In the genomic region with DNA sequence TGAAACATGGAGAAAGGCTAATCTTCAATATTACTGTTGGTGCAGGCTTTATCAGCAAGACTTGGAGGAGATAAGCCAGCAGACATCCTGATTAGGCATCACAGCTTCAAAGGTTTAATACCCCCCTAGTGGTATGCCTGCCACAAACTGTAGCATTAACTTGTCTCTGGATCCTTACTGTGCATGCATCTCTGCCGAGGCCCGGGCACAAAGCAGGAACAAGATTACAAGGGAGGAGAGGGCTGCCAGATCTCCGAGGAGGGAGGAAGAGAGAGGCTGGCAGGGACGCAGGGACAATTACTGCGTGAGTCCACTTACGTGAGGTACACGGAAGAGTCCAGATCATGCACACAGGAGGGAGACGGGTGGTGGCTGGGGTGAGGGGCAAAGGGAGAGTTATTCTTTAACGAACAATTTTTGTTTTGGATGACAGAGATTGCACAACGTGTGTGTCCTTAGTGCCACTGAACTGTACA, we compare ENCODE assay signal across 9 mouse cellular contexts. TPM values are rescaled to one million over a fixed set of nuclear protein-coding genes. Genes with fewer than 3 reads are reported as not detected.
DNase-seq lines count a peak whose midpoint lies in the region; ATAC-seq and TF ChIP-seq lines count a peak whose summit lies in the region.
"Had no signal": no experiment of that assay in that cellular context is flagged by ENCODE, and none has a peak within 500 bp of the region (broad histone marks: within the 10 kb centered on the region; RNA-seq: fewer than 3 reads in every experiment).

No protein-coding gene starts in this region.

- no peaks in the 10 kb centered on the region; the same call in 1 of the 2 replicates for H3K9me3 ChIP-seq in forebrain, embryonic 12.5 days
- H3K9me3 ChIP-seq in forebrain, embryonic 10.5 days: no peaks in the 10 kb centered on the region
- no peaks in the 10 kb centered on the region for H3K9me3 ChIP-seq in intestine, embryonic 15.5 days

- ATAC-seq in forebrain, embryonic 12.5 days (ENCODE audit: low FRiP score): no peak; the same call in 1 of the 2 replicates
- peak; percentile 69 for ATAC-seq in intestine, embryonic 15.5 days
- no peak for ATAC-seq in inflammation-experienced regulatory T-cells, adult 6 months

- H3K4me3 ChIP-seq in forebrain, embryonic 12.5 days (replicated peaks): no peak overlapping the region
- no peak overlapping the region for H3K4me3 ChIP-seq in forebrain, embryonic 10.5 days
- H3K4me3 ChIP-seq in liver, adult 2 months (ENCODE audit: insufficient read depth, low read depth, low read length): no peak overlapping the region
- no peak overlapping the region for H3K4me3 ChIP-seq in intestine, embryonic 15.5 days (replicated peaks)
- no peak overlapping the region for H3K4me3 ChIP-seq in olfactory bulb, adult 2 months (ENCODE audit: insufficient read depth, low read depth, low read length)

- DNase-seq in forebrain, embryonic 10.5 days (ENCODE audit: extremely low spot score, low spot score): no peak
- peak; percentile 99 for DNase-seq in liver, adult 2 months (ENCODE audit: extremely low read depth, low read depth, low spot score)
- DNase-seq in liver: no peak
- DNase-seq in retina, postnatal 1 day: no peak
- DNase-seq: lung, postnatal 4 days had no signal

- 0 out of 2 replicates have a peak overlapping the region, but pooled peaks have one; percentile 13 for H3K27ac ChIP-seq in forebrain, embryonic 12.5 days
- no peak overlapping the region; the same call in 1 of the 2 replicates for H3K27ac ChIP-seq in forebrain, embryonic 10.5 days
- peak overlapping the region; percentile 84 for H3K27ac ChIP-seq in liver, adult 2 months (replicated peaks; ENCODE audit: insufficient read depth, low read depth, low read length)
- H3K27ac ChIP-seq in intestine, embryonic 15.5 days: no peak overlapping the region
- H3K27ac ChIP-seq in olfactory bulb, adult 2 months (ENCODE audit: insufficient read depth, low read depth, low read length): peak overlapping the region; percentile 91

- peaks cover 43% of the 10 kb centered on the region; the same call in 1 of the 2 replicates for H3K79me2 ChIP-seq in liver, adult 2 months (ENCODE audit: control insufficient read depth, insufficient read depth, low read length)

- peaks cover 31% of the 10 kb centered on the region for H3K4me1 ChIP-seq in forebrain, embryonic 12.5 days
- peaks cover 33% of the 10 kb centered on the region for H3K4me1 ChIP-seq in forebrain, embryonic 10.5 days
- peaks cover 26% of the 10 kb centered on the region for H3K4me1 ChIP-seq in liver, adult 2 months (ENCODE audit: control insufficient read depth, insufficient read depth, low read length)
- H3K4me1 ChIP-seq in intestine, embryonic 15.5 days (replicated peaks): 0 out of 2 replicates have a peak, but pooled peaks cover 7% of the 10 kb centered on the region
- peaks cover 50% of the 10 kb centered on the region for H3K4me1 ChIP-seq in olfactory bulb, adult 2 months (ENCODE audit: control insufficient read depth, insufficient read depth, low read length)

- H3K9ac ChIP-seq in forebrain, embryonic 12.5 days: no peak overlapping the region
- H3K9ac ChIP-seq in liver, adult 2 months (ENCODE audit: low read depth, low read length): peak overlapping the region; percentile 17
- H3K9ac ChIP-seq in intestine, embryonic 15.5 days: no peak overlapping the region

- TF ChIP-seq POLR2A in liver, adult 2 months (IDR thresholded peaks at IDR 0.05; ENCODE audit: extremely low read depth, insufficient read depth, low read length): no peak
- TF ChIP-seq POLR2A in olfactory bulb, adult 2 months (IDR thresholded peaks at IDR 0.05; ENCODE audit: insufficient read depth, low read depth, low read length): no peak

- H3K36me3 ChIP-seq in forebrain, embryonic 12.5 days (replicated peaks): no peaks in the 10 kb centered on the region
- no peaks in the 10 kb centered on the region for H3K36me3 ChIP-seq in forebrain, embryonic 10.5 days (replicated peaks)
- no peaks in the 10 kb centered on the region for H3K36me3 ChIP-seq in liver, adult 2 months (ENCODE audit: control insufficient read depth, insufficient read depth, low read length)
- no peaks in the 10 kb centered on the region for H3K36me3 ChIP-seq in intestine, embryonic 15.5 days

- H3K27me3 ChIP-seq in forebrain, embryonic 12.5 days: no peaks in the 10 kb centered on the region
- no peaks in the 10 kb centered on the region for H3K27me3 ChIP-seq in forebrain, embryonic 10.5 days (ENCODE audit: poor library complexity, severe bottlenecking)
- H3K27me3 ChIP-seq in liver, adult 2 months (ENCODE audit: control insufficient read depth, insufficient read depth, low read length): no peaks in the 10 kb centered on the region
- H3K27me3 ChIP-seq in intestine, embryonic 15.5 days (replicated peaks): no peaks in the 10 kb centered on the region

- TF ChIP-seq CTCF in liver, adult 2 months (IDR thresholded peaks at IDR 0.05; ENCODE audit: low read depth, low read length): 0 out of 2 replicates have a peak, but pooled peaks have one; percentile 6
- no peak for TF ChIP-seq CTCF in olfactory bulb, adult 2 months (IDR thresholded peaks at IDR 0.05; ENCODE audit: insufficient read depth, low read depth, low read length)

- no peak overlapping the region for H3K4me2 ChIP-seq in forebrain, embryonic 12.5 days
- no peak overlapping the region for H3K4me2 ChIP-seq in intestine, embryonic 15.5 days (replicated peaks)

- 57% methylated on average over 10 of the region's 10 CpGs for WGBS in forebrain, embryonic 12.5 days
- WGBS in forebrain, embryonic 10.5 days: 74% methylated on average over 10 of the region's 10 CpGs
- WGBS in liver, adult 2 months: 4% methylated on average over 10 of the region's 10 CpGs
- 48% methylated on average over 10 of the region's 10 CpGs for WGBS in intestine, embryonic 15.5 days
- 14% methylated on average over 10 of the region's 10 CpGs for WGBS in olfactory bulb, adult 2 months

RNA-seq across cellular contexts. Expression of a gene that starts 21.8 kb away (rescaled TPM):
- 16.6 and 17.3 TPM in 2 replicates for polyA plus RNA-seq in forebrain, embryonic 12.5 days (2016; fragmentation: Nextera tagmentation; extraction: Ambion mirVana)
- polyA plus RNA-seq in forebrain, embryonic 10.5 days (2016; fragmentation: Nextera tagmentation; extraction: Ambion mirVana): 14.9 and 16.2 TPM in 2 replicates
- 31.8 and 33.0 TPM in 2 replicates for total RNA-seq in liver, adult 2 months (2014; rRNA removed)
- 32.0 and 35.2 TPM in 2 replicates for polyA plus RNA-seq in liver, adult 2 months (2012; rRNA removed)
- polyA plus RNA-seq in intestine, embryonic 15.5 days (2015; fragmentation: Nextera tagmentation; extraction: Ambion mirVana): 24.2 and 26.8 TPM in 2 replicates
- polyA plus RNA-seq in olfactory bulb, adult 2 months (2012; ENCODE audit: insufficient read depth, insufficient read length, low replicate concordance, missing spikeins): 121 TPM in 1 of 2 replicates, not detected in the other
- polyA plus RNA-seq in inflammation-experienced regulatory T-cells, adult 6 months (2017; shearing (Covaris generic)): 10 to 100 TPM; 25.2 to 40.4 (median 33.7) TPM

RNA-seq across cellular contexts. Expression of a gene that starts 30.4 kb away (rescaled TPM):
- polyA plus RNA-seq in forebrain, embryonic 12.5 days (2016; fragmentation: Nextera tagmentation; extraction: Ambion mirVana): 1.2 and 1.8 TPM in 2 replicates
- polyA plus RNA-seq in forebrain, embryonic 10.5 days (2016; fragmentation: Nextera tagmentation; extraction: Ambion mirVana): 1.7 TPM in 2 replicates
- total RNA-seq in liver, adult 2 months (2014; rRNA removed): 6.9 and 7.8 TPM in 2 replicates
- polyA plus RNA-seq in liver, adult 2 months (2012; rRNA removed): 15.0 and 18.0 TPM in 2 replicates
- polyA plus RNA-seq in intestine, embryonic 15.5 days (2015; fragmentation: Nextera tagmentation; extraction: Ambion mirVana): 5.5 and 6.0 TPM in 2 replicates
- not detected in 2 replicates for polyA plus RNA-seq in olfactory bulb, adult 2 months (2012; ENCODE audit: insufficient read depth, insufficient read length, low replicate concordance, missing spikeins)
- polyA plus RNA-seq in inflammation-experienced regulatory T-cells, adult 6 months (2017; shearing (Covaris generic)): 10 to 100 TPM; 31.2 to 34.1 (median 31.3) TPM

RNA-seq across cellular contexts. Expression of a gene that starts 58.0 kb away (rescaled TPM):
- 3.1 and 3.3 TPM in 2 replicates for polyA plus RNA-seq in forebrain, embryonic 12.5 days (2016; fragmentation: Nextera tagmentation; extraction: Ambion mirVana)
- polyA plus RNA-seq in forebrain, embryonic 10.5 days (2016; fragmentation: Nextera tagmentation; extraction: Ambion mirVana): 2.8 and 3.0 TPM in 2 replicates
- total RNA-seq in liver, adult 2 months (2014; rRNA removed): 7.1 and 8.5 TPM in 2 replicates
- polyA plus RNA-seq in liver, adult 2 months (2012; rRNA removed): 17.0 and 17.5 TPM in 2 replicates
- 4.7 and 6.7 TPM in 2 replicates for polyA plus RNA-seq in intestine, embryonic 15.5 days (2015; fragmentation: Nextera tagmentation; extraction: Ambion mirVana)
- not detected in 2 replicates for polyA plus RNA-seq in olfactory bulb, adult 2 months (2012; ENCODE audit: insufficient read depth, insufficient read length, low replicate concordance, missing spikeins)
- 1 to 10 TPM; 1.7 to 2.6 (median 2.1) TPM for polyA plus RNA-seq in inflammation-experienced regulatory T-cells, adult 6 months (2017; shearing (Covaris generic))

Comparison
In these comparisons a context has a peak if more than half of its experiments do, and no peak if none do; other contexts are left out.
1. H3K27ac ChIP-seq: peak in forebrain, embryonic 12.5 days (single experiment), liver, adult 2 months (single experiment) and olfactory bulb, adult 2 months (single experiment); none in forebrain, embryonic 10.5 days (single experiment) and intestine, embryonic 15.5 days (single experiment).